Mouse (Mus musculus): ENCODE data around the gene Fchsd2.

- no peak for TF ChIP-seq POLR2A (IDR thresholded peaks at IDR 0.05; ENCODE audit: insufficient read depth, low read depth, low read length)
- no peak for TF ChIP-seq CTCF (IDR thresholded peaks at IDR 0.05; ENCODE audit: insufficient read depth, low read depth, low read length)
Measured at GRCm38 (mm10) chr7:101163878-101164277, 71.2 kb downstream of the Fchsd2 start.
